ENCODE assay signal across 8 mouse cellular contexts in genomic region chr19:10239975-10240653, GRCm38 (mm10). TPM values are rescaled to one million over a fixed set of nuclear protein-coding genes. Genes with fewer than 3 reads are reported as not detected.
A peak's percentile ranks its signal among the peaks of the same experiment; 100 is the strongest.
DNase-seq lines count a peak whose midpoint lies in the region; ATAC-seq lines count a peak whose summit lies in the region.

No protein-coding gene starts in this region.

- peak overlapping the region; percentile 71 for H3K9ac ChIP-seq in heart, embryonic 16.5 days (ENCODE audit: low read length)
- peak overlapping the region; percentile 68 for H3K9ac ChIP-seq in hindbrain, embryonic 13.5 days
- peak overlapping the region; percentile 40 for H3K9ac ChIP-seq in midbrain, embryonic 13.5 days (replicated peaks)

- no peak for DNase-seq in heart, postnatal 25 days (ENCODE audit: low spot score)
- peak; percentile 51 for DNase-seq in R1 (ENCODE audit: low read depth, low spot score)
- DNase-seq in frontal cortex, postnatal 10 days (ENCODE audit: low spot score in 2 of 2): no peak
- DNase-seq in testis, postnatal 14 days (ENCODE audit: low spot score): no peak
- DNase-seq in ovary, adult 18-20 months (ENCODE audit: low spot score): no peak

- peak overlapping the region; percentile 90 for H3K4me2 ChIP-seq in heart, embryonic 16.5 days (ENCODE audit: low read depth, low read length)
- peak overlapping the region; percentile 61 for H3K4me2 ChIP-seq in hindbrain, embryonic 13.5 days
- peak overlapping the region; percentile 57 for H3K4me2 ChIP-seq in midbrain, embryonic 13.5 days (replicated peaks)

- H3K4me1 ChIP-seq in heart, embryonic 16.5 days (ENCODE audit: control insufficient read depth, insufficient read depth, low read length): 0 out of 2 replicates have a peak, but pooled peaks cover 2% of the 10 kb centered on the region
- peaks cover 17% of the 10 kb centered on the region for H3K4me1 ChIP-seq in hindbrain, embryonic 13.5 days (replicated peaks)
- peaks cover 19% of the 10 kb centered on the region for H3K4me1 ChIP-seq in midbrain, embryonic 13.5 days (replicated peaks)

- no peaks in the 10 kb centered on the region for H3K9me3 ChIP-seq in heart, embryonic 16.5 days (replicated peaks; ENCODE audit: control insufficient read depth, low read length)
- no peaks in the 10 kb centered on the region for H3K9me3 ChIP-seq in hindbrain, embryonic 13.5 days
- no peaks in the 10 kb centered on the region for H3K9me3 ChIP-seq in midbrain, embryonic 13.5 days

- 5% methylated on average over 26 of the region's 26 CpGs for WGBS in heart, embryonic 16.5 days
- 5% methylated on average over 26 of the region's 26 CpGs for WGBS in hindbrain, embryonic 13.5 days
- 3% methylated on average over 26 of the region's 26 CpGs for WGBS in midbrain, embryonic 13.5 days

- no peaks in the 10 kb centered on the region for H3K36me3 ChIP-seq in heart, embryonic 16.5 days (ENCODE audit: control insufficient read depth, insufficient read depth)
- H3K36me3 ChIP-seq in hindbrain, embryonic 13.5 days: no peaks in the 10 kb centered on the region
- H3K36me3 ChIP-seq in midbrain, embryonic 13.5 days: no peaks in the 10 kb centered on the region

- no peak for ATAC-seq in heart, embryonic 16.5 days (replicated peaks; ENCODE audit: extremely low read depth, insufficient read depth, low FRiP score)
- ATAC-seq in hindbrain, embryonic 13.5 days (ENCODE audit: low FRiP score): no peak; the same call in 1 of the 2 replicates
- no peak; the same call in 1 of the 2 replicates for ATAC-seq in midbrain, embryonic 13.5 days

- peak overlapping the region; percentile 60 for H3K4me3 ChIP-seq in heart, embryonic 16.5 days (ENCODE audit: low read length)
- peak overlapping the region; percentile 41 for H3K4me3 ChIP-seq in hindbrain, embryonic 13.5 days
- peak overlapping the region; percentile 37 for H3K4me3 ChIP-seq in midbrain, embryonic 13.5 days (replicated peaks)

- intact Hi-C loops in heart, postnatal 25 days (cut with DNase I): no loop called here

- H3K27me3 ChIP-seq in heart, embryonic 16.5 days (ENCODE audit: control insufficient read depth, insufficient read depth, low read length): peaks cover 9% of the 10 kb centered on the region
- H3K27me3 ChIP-seq in hindbrain, embryonic 13.5 days: peaks cover 42% of the 10 kb centered on the region
- H3K27me3 ChIP-seq in midbrain, embryonic 13.5 days: peaks cover 25% of the 10 kb centered on the region

- H3K27ac ChIP-seq in heart, embryonic 16.5 days (ENCODE audit: low read length): no peak overlapping the region
- H3K27ac ChIP-seq in hindbrain, embryonic 13.5 days: no peak overlapping the region
- no peak overlapping the region for H3K27ac ChIP-seq in midbrain, embryonic 13.5 days

RNA-seq across cellular contexts. Expression of gene Myrf, which starts 0.4 kb away (rescaled TPM):
- polyA plus RNA-seq in heart, embryonic 16.5 days (2015; fragmentation: Nextera tagmentation; extraction: Ambion mirVana): 4.2 TPM in 2 replicates
- total RNA-seq in heart, postnatal 25 days (2021): 1 to 10 TPM; 4.5 to 6.8 TPM
- 0.44 and 0.50 TPM in 2 replicates for polyA plus RNA-seq in hindbrain, embryonic 13.5 days (2015; fragmentation: Nextera tagmentation; extraction: Ambion mirVana)
- 0.58 and 0.77 TPM in 2 replicates for polyA plus RNA-seq in midbrain, embryonic 13.5 days (2015; fragmentation: Nextera tagmentation; extraction: Ambion mirVana)

RNA-seq across cellular contexts. Expression of gene Fen1, which starts 36.1 kb away (rescaled TPM):
- 51.6 and 54.9 TPM in 2 replicates for polyA plus RNA-seq in heart, embryonic 16.5 days (2015; fragmentation: Nextera tagmentation; extraction: Ambion mirVana)
- total RNA-seq in heart, postnatal 25 days (2021): 1 to 10 TPM; 4.5 to 4.7 TPM
- 34.4 and 34.9 TPM in 2 replicates for polyA plus RNA-seq in hindbrain, embryonic 13.5 days (2015; fragmentation: Nextera tagmentation; extraction: Ambion mirVana)
- polyA plus RNA-seq in midbrain, embryonic 13.5 days (2015; fragmentation: Nextera tagmentation; extraction: Ambion mirVana): 47.9 and 49.6 TPM in 2 replicates

RNA-seq across cellular contexts. Expression of gene Tmem258, which starts 36.3 kb away (rescaled TPM):
- 323 and 360 TPM in 2 replicates for polyA plus RNA-seq in heart, embryonic 16.5 days (2015; fragmentation: Nextera tagmentation; extraction: Ambion mirVana)
- 100 to 1,000 TPM; 172 to 178 TPM for total RNA-seq in heart, postnatal 25 days (2021)
- polyA plus RNA-seq in hindbrain, embryonic 13.5 days (2015; fragmentation: Nextera tagmentation; extraction: Ambion mirVana): 386 and 403 TPM in 2 replicates
- 386 and 396 TPM in 2 replicates for polyA plus RNA-seq in midbrain, embryonic 13.5 days (2015; fragmentation: Nextera tagmentation; extraction: Ambion mirVana)

RNA-seq across cellular contexts. Expression of gene Fads1, which starts 57.4 kb away (rescaled TPM):
- 39.8 and 44.7 TPM in 2 replicates for polyA plus RNA-seq in heart, embryonic 16.5 days (2015; fragmentation: Nextera tagmentation; extraction: Ambion mirVana)
- total RNA-seq in heart, postnatal 25 days (2021): 10 to 100 TPM; 20.2 to 23.7 TPM
- 157 and 159 TPM in 2 replicates for polyA plus RNA-seq in hindbrain, embryonic 13.5 days (2015; fragmentation: Nextera tagmentation; extraction: Ambion mirVana)
- 173 and 178 TPM in 2 replicates for polyA plus RNA-seq in midbrain, embryonic 13.5 days (2015; fragmentation: Nextera tagmentation; extraction: Ambion mirVana)
